ENCODE assay signal across 8 mouse cellular contexts in the genomic region with DNA sequence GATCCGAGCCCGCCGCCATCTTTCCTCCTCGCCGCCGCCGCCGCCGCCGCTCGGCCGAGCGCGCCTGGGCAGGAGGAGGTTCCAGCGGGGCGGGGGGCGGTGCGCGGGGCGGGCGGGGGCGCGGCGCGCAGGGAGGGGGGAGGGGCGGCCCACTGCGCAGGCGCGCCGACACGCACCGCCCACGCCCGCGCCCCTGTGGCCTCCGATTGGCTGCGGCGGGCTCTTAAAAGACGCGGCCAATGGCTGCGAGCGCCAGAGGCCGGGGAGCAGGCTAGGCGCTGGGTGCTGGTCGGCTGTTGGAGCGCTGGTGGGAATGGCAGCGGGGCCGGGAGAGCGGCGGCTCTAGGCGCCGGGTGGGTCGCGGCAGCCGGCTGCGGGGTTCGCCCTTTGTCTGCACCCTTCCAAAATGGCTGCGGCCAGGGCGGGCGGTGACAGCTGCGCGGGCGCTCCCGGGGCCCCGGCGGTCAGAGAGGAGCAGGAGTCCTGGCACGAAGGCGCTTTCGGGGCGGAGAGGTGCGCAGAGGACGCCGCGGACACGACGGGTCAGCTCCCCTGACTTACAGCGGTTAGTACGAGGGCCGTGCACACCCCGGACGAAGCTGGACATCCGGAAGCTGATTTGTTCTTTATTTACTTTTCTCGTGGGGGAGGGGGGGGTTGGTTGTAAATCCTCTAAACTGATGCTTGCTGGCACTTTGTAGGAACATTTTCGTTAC. TPM values are rescaled to one million over a fixed set of nuclear protein-coding genes. Genes with fewer than 3 reads are reported as not detected.
DNase-seq lines count a peak whose midpoint lies in the region; ATAC-seq lines count a peak whose summit lies in the region.

A gene (minus strand): TSS at position 19 of the 716 bp plus-strand sequence.

- H3K36me3 ChIP-seq in megakaryocyte, embryonic 14.5 days (replicated peaks; ENCODE audit: low read length): no peaks in the 10 kb centered on the region

- H3K27me3 ChIP-seq in megakaryocyte, embryonic 14.5 days (replicated peaks): no peaks in the 10 kb centered on the region

- ATAC-seq in activated CD4-positive, CD25-positive, alpha-beta regulatory T cell, adult 4 months: peak; percentile 67
- peak; percentile 74 for ATAC-seq in common myeloid progenitor, adult 5-6 weeks (replicated peaks; ENCODE audit: low read depth, poor library complexity, severe bottlenecking)

- DNase-seq in gastrocnemius, adult 8-10 months (ENCODE audit: low spot score in 2 of 2): peak; percentile 67 to 79
- peak; percentile 92 for DNase-seq in induced T-regulatory cell, adult 2 months (ENCODE audit: low read depth)
- peak; percentile 60 to 84 for DNase-seq in left cerebral cortex, adult 9 months (ENCODE audit: low spot score in 2 of 2)
- DNase-seq in right cerebral cortex, adult 2 months (ENCODE audit: low spot score in 2 of 2): peak; percentile 86 to 87
- DNase-seq in urinary bladder, postnatal 14 days (ENCODE audit: low spot score): peak; percentile 86

- H3K4me3 ChIP-seq in megakaryocyte, embryonic 14.5 days (replicated peaks): peak within 1 kb of the TSS; percentile 100

- peaks cover 75% of the 10 kb centered on the region for H3K4me1 ChIP-seq in megakaryocyte, embryonic 14.5 days

- no peaks in the 10 kb centered on the region for H3K9me3 ChIP-seq in megakaryocyte, embryonic 14.5 days

RNA-seq across cellular contexts. Expression of the gene that starts here (rescaled TPM):
- 1 to 10 TPM; 4.5 to 6.5 TPM for polyA plus RNA-seq in activated CD4-positive, CD25-positive, alpha-beta regulatory T cell, adult 4 months (2017; shearing (Covaris generic))
- 19.9 and 21.7 TPM in 2 replicates for total RNA-seq in common myeloid progenitor, adult 5-6 weeks (2017)
- 1 to 10 TPM; 7.2 to 9.6 (median 8.8) TPM for total RNA-seq in gastrocnemius, adult 8-10 months (2022)
- 9.1 and 14.6 TPM in 2 replicates for polyA plus RNA-seq in megakaryocyte, embryonic 14.5 days (2012; ENCODE audit: insufficient read depth, low replicate concordance)

Comparison
In these comparisons a context has a peak if more than half of its experiments do, and no peak if none do; other contexts are left out.
1. Peak in every context shown above with its lines: DNase-seq, ATAC-seq and H3K4me3 ChIP-seq.